Mouse (Mus musculus): ENCODE data around the gene Gm7168. TPM values are rescaled to one million over a fixed set of nuclear protein-coding genes. Genes with fewer than 3 reads are reported as not detected.
"Not testable (repeated sequence)": the region's sequence is repeated elsewhere in the genome, so short reads cannot be mapped to it uniquely, and the experiment has no call there.

Gene Gm7168
- polyA plus RNA-seq, 1 experiment from 2014 or later = not detected

DNA sequence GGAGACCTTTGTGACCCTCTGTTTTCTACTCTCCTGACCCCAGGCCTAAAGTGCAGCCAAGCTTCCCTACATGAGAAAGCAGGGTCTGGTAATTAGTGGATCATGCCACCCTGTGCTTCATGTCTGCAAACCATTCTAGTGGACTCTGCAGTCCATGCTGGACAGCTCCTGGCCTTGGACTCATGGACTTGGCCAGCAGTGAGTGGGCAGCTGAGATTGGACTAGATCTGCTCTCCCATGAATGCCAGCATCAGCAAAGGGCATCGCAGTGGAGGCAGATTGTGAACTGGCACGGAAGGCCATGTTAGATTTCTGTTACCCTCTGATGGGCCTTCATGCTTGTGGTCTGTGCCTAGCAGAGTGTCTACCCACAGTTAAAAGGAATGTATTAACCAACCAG is 12.8 kb upstream of the Gm7168 start:
- H3K27me3 ChIP-seq; H3K4me3 ChIP-seq (replicated peaks); ATAC-seq (replicated peaks; ENCODE audit: low FRiP score); H3K36me3 ChIP-seq; H3K27ac ChIP-seq; H3K9ac ChIP-seq; H3K4me1 ChIP-seq; H3K9me3 ChIP-seq (replicated peaks); H3K4me2 ChIP-seq: not testable (repeated sequence)
- 94% methylated on average over 2 of the region's 2 CpGs for WGBS

DNA sequence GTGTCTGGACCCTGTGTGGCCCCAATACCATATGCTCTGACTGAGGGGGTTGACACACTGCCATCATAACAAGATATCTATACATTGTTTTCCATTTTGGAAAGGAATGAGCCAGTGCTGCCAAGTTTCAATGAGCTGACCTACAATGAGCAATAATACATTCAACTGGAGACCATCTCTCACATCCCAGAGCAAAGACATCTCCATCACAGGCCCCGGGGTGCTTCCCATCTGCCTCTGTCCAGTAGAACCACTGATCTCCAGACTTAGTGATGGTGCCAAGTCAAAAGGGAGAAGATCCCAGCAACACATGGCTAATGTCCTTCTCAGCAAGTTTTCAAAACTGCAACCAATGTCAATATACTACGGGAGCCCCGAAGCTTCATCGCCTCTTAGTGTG is 10.4 kb upstream of the Gm7168 start:
- ATAC-seq (replicated peaks; ENCODE audit: low FRiP score) = no peak
- Histone ChIP-seq H3K4me1 (0 out of 2 replicates have a peak, but pooled peaks cover 2% of the 10 kb centered on the region), H3K36me3 (no peaks in the 10 kb centered on the region), H3K27ac (no peak overlapping the region), H3K9me3 (replicated peaks) (no peaks in the 10 kb centered on the region), H3K9ac (no peak overlapping the region), H3K4me3 (replicated peaks) (no peak overlapping the region), H3K27me3 (no peaks in the 10 kb centered on the region), H3K4me2 (no peak overlapping the region)
- 92% methylated on average over 4 of the region's 4 CpGs for WGBS

DNA sequence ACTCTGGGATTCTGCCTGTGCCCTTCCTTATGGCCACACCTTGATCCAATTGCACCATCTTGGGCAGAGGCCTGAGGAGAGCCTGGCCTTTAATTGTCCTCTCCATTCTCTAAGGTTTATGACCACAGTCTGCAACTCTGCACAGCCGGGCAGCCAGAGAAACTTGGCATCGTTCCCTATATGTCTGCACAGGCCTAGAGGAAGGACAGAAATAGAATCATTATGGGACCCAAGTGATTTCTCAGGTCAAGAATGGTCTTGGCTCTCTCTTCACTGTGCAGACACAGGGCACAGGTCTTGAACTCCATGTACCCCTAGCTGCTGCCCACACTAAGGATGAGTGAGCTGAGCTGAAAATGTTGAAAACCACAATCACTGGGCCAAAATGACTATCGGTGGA is 9.5 kb upstream of the Gm7168 start:
- no peaks in the 10 kb centered on the region for H3K27me3 ChIP-seq
- no peak overlapping the region for H3K4me2 ChIP-seq
- H3K27ac ChIP-seq = no peak overlapping the region
- no peaks in the 10 kb centered on the region for H3K9me3 ChIP-seq (replicated peaks)
- no peaks in the 10 kb centered on the region for H3K36me3 ChIP-seq
- peak; percentile 60; the same call in 1 of the 2 replicates for ATAC-seq (replicated peaks; ENCODE audit: low FRiP score)
- WGBS = 66% methylated on average over 3 of the region's 3 CpGs
- no peak overlapping the region for H3K9ac ChIP-seq
- 0 out of 2 replicates have a peak, but pooled peaks cover 2% of the 10 kb centered on the region for H3K4me1 ChIP-seq
- H3K4me3 ChIP-seq (replicated peaks) = no peak overlapping the region

DNA sequence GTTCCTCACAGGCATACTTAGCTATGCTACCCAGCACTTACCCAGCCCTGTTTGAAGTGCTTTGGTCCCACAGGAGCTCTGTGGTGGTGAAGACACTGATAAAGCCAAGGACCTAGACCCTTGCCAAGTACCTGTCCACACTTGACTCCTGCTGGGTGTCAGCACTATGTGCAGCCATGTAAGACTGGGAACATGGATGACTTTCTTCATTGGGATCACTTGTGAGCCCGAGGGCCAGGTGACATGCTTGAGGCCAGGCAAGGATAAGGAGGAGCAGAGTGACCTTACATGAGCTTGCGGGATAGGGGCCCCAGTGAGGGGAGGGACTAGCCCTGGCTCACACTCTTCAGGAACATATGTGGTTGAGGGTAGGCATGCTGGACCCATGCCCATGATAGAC is 8.9 kb upstream of the Gm7168 start:
- H3K4me1 ChIP-seq; H3K27ac ChIP-seq; H3K27me3 ChIP-seq; H3K36me3 ChIP-seq; ATAC-seq (replicated peaks; ENCODE audit: low FRiP score); H3K4me3 ChIP-seq (replicated peaks); H3K9ac ChIP-seq; H3K9me3 ChIP-seq (replicated peaks); H3K4me2 ChIP-seq: not testable (repeated sequence)
- 87% methylated on average over 2 of the region's 2 CpGs for WGBS

DNA sequence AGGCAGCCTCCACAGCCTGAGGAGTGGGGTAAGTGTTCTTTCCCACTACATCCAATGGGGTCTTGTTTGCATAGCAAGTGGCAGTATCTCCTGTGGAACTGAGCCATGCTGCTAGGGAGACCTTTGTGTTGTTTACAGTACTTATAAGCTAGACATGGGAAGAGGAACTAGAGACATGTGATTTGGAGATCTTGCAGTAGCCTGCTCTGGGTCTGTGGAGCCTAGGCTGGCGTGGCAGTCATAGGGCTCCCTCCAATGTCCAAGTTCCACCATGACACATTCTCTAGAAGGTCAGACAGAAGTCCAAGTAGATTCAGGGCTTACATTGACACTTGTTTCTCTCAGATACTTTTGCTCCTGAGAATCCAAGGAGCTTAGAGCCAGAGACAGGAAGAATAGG is 7.7 kb upstream of the Gm7168 start:
- no peak for ATAC-seq (replicated peaks; ENCODE audit: low FRiP score)
- no peak overlapping the region for H3K27ac ChIP-seq
- H3K9ac ChIP-seq = no peak overlapping the region
- no peaks in the 10 kb centered on the region for H3K27me3 ChIP-seq
- no peak overlapping the region for H3K4me2 ChIP-seq
- 0 out of 2 replicates have a peak, but pooled peaks cover 2% of the 10 kb centered on the region for H3K4me1 ChIP-seq
- no peaks in the 10 kb centered on the region for H3K9me3 ChIP-seq (replicated peaks)
- H3K4me3 ChIP-seq (replicated peaks) = no peak overlapping the region
- no peaks in the 10 kb centered on the region for H3K36me3 ChIP-seq
- WGBS = 83% methylated on average over 1 of the region's 1 CpGs

DNA sequence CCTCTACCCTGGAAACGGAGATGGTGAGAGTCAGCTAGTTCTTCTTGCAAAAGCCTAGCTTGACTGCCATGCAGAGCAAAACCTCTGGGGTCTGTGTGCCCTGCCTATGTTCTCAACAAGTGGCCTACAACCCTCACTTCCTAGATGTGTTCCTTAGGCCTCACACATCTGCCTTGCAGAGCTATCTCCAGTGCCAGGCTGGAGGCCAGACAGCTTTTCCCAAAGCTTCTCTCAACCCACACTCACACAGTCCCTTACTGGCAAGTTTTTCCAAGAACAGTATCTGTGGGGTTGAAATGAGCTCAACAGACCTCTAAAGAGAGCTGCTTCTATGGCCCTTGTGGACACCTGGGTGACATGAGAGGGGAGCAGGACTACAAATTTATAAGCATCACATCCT is 3.4 kb downstream of the Gm7168 start:
- H3K9me3 ChIP-seq (replicated peaks); ATAC-seq (replicated peaks; ENCODE audit: low FRiP score); H3K4me3 ChIP-seq (replicated peaks); H3K36me3 ChIP-seq; H3K4me1 ChIP-seq; H3K27me3 ChIP-seq; H3K9ac ChIP-seq; H3K27ac ChIP-seq; H3K4me2 ChIP-seq: not testable (repeated sequence)
- 84% methylated on average over 1 of the region's 1 CpGs for WGBS

DNA sequence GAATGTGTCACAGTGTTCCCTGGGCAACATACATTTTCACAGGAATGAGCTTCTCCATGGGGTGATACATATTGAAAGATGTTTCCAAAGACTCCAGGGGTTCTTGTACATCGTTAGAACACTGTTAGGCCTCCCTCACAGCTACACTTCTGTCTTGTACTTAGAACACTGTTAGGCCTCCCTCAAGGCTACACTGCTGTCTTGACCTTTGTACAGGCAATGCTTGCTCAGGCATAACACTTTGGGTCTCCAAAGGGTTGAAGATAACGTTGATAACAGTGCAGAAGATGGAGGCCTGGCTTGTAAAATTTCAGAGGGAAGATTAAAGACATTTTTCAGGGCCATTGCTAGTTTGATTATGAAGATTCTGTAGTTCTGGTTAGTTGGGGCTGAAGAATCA is 10.0 kb downstream of the Gm7168 start:
- H3K9ac ChIP-seq; H3K27ac ChIP-seq; H3K9me3 ChIP-seq (replicated peaks); H3K27me3 ChIP-seq; ATAC-seq (replicated peaks; ENCODE audit: low FRiP score); H3K36me3 ChIP-seq; H3K4me3 ChIP-seq (replicated peaks); H3K4me2 ChIP-seq; H3K4me1 ChIP-seq: not testable (repeated sequence)
- 43% methylated on average over 1 of the region's 2 CpGs for WGBS

DNA sequence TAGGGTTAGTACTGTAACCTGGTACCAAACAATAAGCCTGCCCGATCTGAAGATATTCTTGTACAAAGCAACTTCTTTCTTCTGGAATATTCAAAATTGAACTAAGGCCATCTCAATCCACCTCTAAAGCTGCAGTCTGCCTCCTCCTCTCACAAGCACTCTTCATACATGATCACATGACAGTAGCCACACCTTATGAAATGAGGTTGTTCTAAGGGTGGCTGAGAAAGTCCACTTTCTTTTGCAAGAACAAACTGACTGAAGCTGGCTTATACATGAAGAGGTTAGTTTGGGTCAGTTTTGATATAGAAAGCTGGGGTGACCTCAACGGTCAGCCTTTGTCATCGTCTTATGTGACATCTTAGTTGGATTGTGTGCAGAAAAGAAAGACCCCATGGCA is 14.1 kb downstream of the Gm7168 start:
- ATAC-seq (replicated peaks; ENCODE audit: low FRiP score); H3K4me1 ChIP-seq; H3K4me3 ChIP-seq (replicated peaks); H3K36me3 ChIP-seq; H3K27me3 ChIP-seq; H3K9ac ChIP-seq; H3K4me2 ChIP-seq; H3K27ac ChIP-seq; H3K9me3 ChIP-seq (replicated peaks): not testable (repeated sequence)
- 92% methylated on average over 3 of the region's 3 CpGs for WGBS

DNA sequence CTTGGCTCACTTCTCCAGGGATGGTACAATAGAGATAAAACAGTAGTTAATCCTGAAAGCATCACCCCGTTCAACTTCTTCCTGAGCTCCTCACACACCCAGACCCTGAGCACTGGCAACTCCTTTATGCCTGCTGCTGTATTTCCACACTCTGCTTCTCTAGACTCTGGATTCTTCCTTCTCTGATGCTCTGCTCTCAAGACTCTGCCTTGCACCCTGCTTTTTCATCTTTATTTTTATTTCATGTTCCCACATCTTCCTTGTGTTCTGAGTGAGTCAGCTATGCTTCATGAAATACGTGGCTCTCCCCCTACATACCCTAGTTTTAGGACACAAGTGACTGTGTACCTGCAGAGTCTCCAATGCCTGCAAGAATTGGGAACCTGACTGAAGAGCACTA is 16.9 kb downstream of the Gm7168 start:
- not testable (repeated sequence) for H3K27me3 ChIP-seq; H3K27ac ChIP-seq; H3K36me3 ChIP-seq; H3K9me3 ChIP-seq (replicated peaks); H3K4me1 ChIP-seq; H3K9ac ChIP-seq; ATAC-seq (replicated peaks; ENCODE audit: low FRiP score); H3K4me2 ChIP-seq; H3K4me3 ChIP-seq (replicated peaks)
- WGBS = 42% methylated on average over 1 of the region's 2 CpGs

DNA sequence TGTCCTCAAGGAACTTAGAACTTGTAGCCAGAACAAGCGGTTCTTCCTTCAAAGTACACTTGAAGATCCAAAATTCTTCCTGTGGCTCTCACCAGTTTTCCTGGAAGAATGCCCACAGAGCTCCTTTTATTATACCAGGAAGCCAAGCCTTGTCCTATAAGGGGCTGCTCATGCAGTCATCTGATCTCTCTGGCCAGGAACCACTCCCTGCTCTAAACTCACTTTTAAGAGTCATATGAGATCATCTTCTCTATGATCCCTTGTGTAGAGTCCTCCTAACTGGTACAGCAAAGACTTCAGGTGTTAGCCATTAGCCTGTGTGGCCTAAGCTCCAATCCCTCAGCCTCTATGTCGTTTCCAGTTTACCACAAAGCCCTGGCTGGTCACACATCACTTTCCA is 21.7 kb downstream of the Gm7168 start:
- not testable (repeated sequence) for ATAC-seq (replicated peaks; ENCODE audit: low FRiP score)

DNA sequence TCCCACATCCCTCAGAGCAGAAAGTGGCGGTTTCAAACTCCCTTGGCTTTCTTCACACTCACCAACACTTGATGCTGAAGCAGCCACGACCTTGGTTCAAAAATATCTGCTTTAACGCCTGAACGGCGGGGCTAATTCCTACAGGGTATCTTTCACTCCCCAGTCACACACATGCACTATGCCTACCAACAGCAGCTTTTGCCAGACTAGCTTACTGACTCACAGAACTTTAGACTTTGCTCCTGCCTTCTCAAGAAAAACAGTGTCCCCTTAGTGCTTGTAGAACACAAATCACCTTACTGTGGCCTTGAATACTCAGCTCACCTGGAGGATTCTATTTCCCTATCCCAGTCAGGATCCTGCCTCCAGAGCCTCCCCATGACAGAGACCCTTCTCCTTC is 22.6 kb downstream of the Gm7168 start:
- 85% methylated on average over 5 of the region's 5 CpGs for WGBS
- not testable (repeated sequence) for H3K27me3 ChIP-seq; H3K27ac ChIP-seq; H3K4me3 ChIP-seq (replicated peaks); H3K9me3 ChIP-seq (replicated peaks); H3K4me1 ChIP-seq; H3K4me2 ChIP-seq; H3K9ac ChIP-seq; ATAC-seq (replicated peaks; ENCODE audit: low FRiP score); H3K36me3 ChIP-seq

More for the DNA sequence above, 21.7 kb downstream of the Gm7168 start:
- 60% methylated on average over 1 of the region's 2 CpGs for WGBS
- not testable (repeated sequence) for H3K27ac ChIP-seq; H3K4me1 ChIP-seq; H3K4me2 ChIP-seq; H3K4me3 ChIP-seq (replicated peaks); H3K36me3 ChIP-seq; H3K27me3 ChIP-seq; H3K9ac ChIP-seq; H3K9me3 ChIP-seq (replicated peaks)

DNA sequence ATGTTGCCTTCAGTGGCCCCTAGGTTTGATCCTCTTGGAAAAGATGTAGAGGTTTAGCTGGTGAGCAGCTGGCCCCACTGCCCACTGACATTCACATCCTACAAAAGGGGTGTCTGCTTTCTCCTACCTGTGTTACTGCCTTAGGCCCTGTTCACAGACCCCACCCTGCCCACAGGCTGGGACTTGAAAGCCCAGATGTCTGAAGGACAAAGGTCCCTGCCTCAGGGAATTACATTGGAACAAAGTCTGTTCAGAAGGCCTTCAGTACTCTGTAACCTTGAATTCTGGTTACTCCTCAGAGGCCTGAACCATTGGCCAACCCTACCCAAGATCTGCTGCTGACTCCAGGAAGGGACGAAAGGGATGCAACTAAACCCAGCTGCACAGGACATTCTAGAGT is 39.5 kb downstream of the Gm7168 start:
- no peak for ATAC-seq (replicated peaks; ENCODE audit: low FRiP score)
- H3K4me2 ChIP-seq = no peak overlapping the region
- H3K9me3 ChIP-seq (replicated peaks) = no peaks in the 10 kb centered on the region
- H3K4me3 ChIP-seq (replicated peaks) = no peak overlapping the region
- no peak overlapping the region for H3K9ac ChIP-seq
- H3K27ac ChIP-seq = no peak overlapping the region
- no peaks in the 10 kb centered on the region for H3K36me3 ChIP-seq
- WGBS = 82% methylated on average over 1 of the region's 1 CpGs
- H3K27me3 ChIP-seq = no peaks in the 10 kb centered on the region
- no peaks in the 10 kb centered on the region for H3K4me1 ChIP-seq

DNA sequence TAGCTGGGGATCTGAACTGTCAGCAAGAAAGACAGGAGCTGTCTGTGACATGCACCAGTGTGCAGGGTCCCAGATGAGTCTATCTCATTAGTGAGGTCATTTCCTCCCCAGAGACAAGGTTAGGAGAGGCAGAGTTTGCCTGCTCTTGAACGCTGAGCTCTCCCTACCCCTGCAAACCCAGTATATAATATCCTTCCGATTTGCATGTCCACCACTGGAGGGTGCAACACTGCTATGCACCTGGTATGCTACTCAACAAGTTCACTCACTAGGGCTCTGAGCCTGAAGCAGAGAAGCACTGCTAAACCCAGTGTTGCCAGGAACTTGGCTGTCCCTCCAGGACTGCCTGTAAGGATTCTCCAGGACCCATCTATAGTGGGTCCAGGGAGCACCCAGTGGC is 45.3 kb downstream of the Gm7168 start:
- H3K4me1 ChIP-seq; H3K4me3 ChIP-seq (replicated peaks); H3K27me3 ChIP-seq; H3K36me3 ChIP-seq; ATAC-seq (replicated peaks; ENCODE audit: low FRiP score); H3K27ac ChIP-seq; H3K9ac ChIP-seq; H3K4me2 ChIP-seq; H3K9me3 ChIP-seq (replicated peaks): not testable (repeated sequence)
- WGBS = 54% methylated on average over 2 of the region's 2 CpGs

Data from kidney, embryonic 15.5 days (tissue).